Mouse (Mus musculus) monocyte, adult 59 days (primary cell): ENCODE measurements around the gene Rsrc2. TPM values are rescaled to one million over a fixed set of nuclear protein-coding genes. Genes with fewer than 3 reads are reported as not detected.

Source experiments
- total RNA-seq, 2 experiments: library from RNA; stranded (reverse); gene quantifications; one replicate each; pipeline ENCODE4 v1.2.4; 2023

Rsrc2 gene
- 100 to 1,000 TPM; 165 to 192 TPM for total RNA-seq

GRCm38 (mm10) chr5:123749065-123750064 is at the start of gene Rsrc2, which contains the start of gene Kntc1:
Gene Rsrc2, minus strand, starts transcription at chr5:123749414.
Gene Kntc1, plus strand, starts transcription at chr5:123749716.

GRCm38 (mm10) chr5:123720328-123721311 is 28.6 kb downstream of the Rsrc2 start, which contains the start of gene Zcchc8:
Gene Zcchc8, minus strand, starts transcription at chr5:123721100.

GRCm38 (mm10) chr5:123684221-123685144 is 64.7 kb downstream of the Rsrc2 start, which contains the start of gene Clip1:
Gene Clip1, minus strand, starts transcription at chr5:123684618.

Other genes starting within 250 kb of the Rsrc2 start
- gene B3gnt4, start 239.0 kb downstream of the Rsrc2 start, total RNA-seq, result not detected
- 10 to 100 TPM; 29.7 to 34.7 TPM for gene Diablo, start 225.2 kb downstream of the Rsrc2 start, total RNA-seq
- gene Gm49027, start 223.9 kb downstream of the Rsrc2 start, total RNA-seq, result 1 to 10 TPM; 1.9 to 3.2 TPM
- 10 to 100 TPM; 41.2 to 49.1 TPM for gene Vps33a, start 176.4 kb downstream of the Rsrc2 start, total RNA-seq
- gene Clip1, start 64.8 kb downstream of the Rsrc2 start, total RNA-seq, result 10 to 100 TPM; 94.8 to 97.0 TPM
- gene Zcchc8, start 28.3 kb downstream of the Rsrc2 start, total RNA-seq, result 100 to 1,000 TPM in 1 of 2 experiments, 10 to 100 TPM in 1; 96.4 to 103 TPM
- 1 to 10 TPM; 1.1 to 2.3 TPM for gene Kntc1, start 302 bp upstream of the Rsrc2 start, total RNA-seq
- 10 to 100 TPM; 64.6 to 64.9 TPM for gene Hcar2, start 116.1 kb upstream of the Rsrc2 start, total RNA-seq
- not detected for gene Hcar1, start 130.6 kb upstream of the Rsrc2 start, total RNA-seq
- gene Denr, start 157.8 kb upstream of the Rsrc2 start, total RNA-seq, result 10 to 100 TPM; 26.3 to 28.5 TPM
- 1 to 10 TPM in 1 of 2 experiments, not detected in 1; 1.1 TPM for gene Gm43518, start 178.0 kb upstream of the Rsrc2 start, total RNA-seq
- gene Ccdc62, start 181.3 kb upstream of the Rsrc2 start, total RNA-seq, result 1 to 10 TPM in 1 of 2 experiments, under 1 TPM in 1; 0.86 to 1.5 TPM
- 10 to 100 TPM in 1 of 2 experiments, 1 to 10 TPM in 1; 8.0 to 11.8 TPM for gene Hip1r, start 224.2 kb upstream of the Rsrc2 start, total RNA-seq